Mouse (Mus musculus) gastrocnemius, postnatal 36 days (tissue): ENCODE measurements around the gene Smarca1. TPM values are rescaled to one million over a fixed set of nuclear protein-coding genes. Genes with fewer than 3 reads are reported as not detected.

Experiments
- DNase-seq, 2 experiments: peaks; one replicate each; pipeline ENCODE4 v3.0.0; 2022
- intact Hi-C: fragments of 180-260 bp; cut with DNase I; formaldehyde crosslinking; loops from one replicate; pipeline ENCODE4 v1.15.1; 2025
- total RNA-seq, 2 experiments: library from RNA; stranded (reverse); gene quantifications; 2 replicates each; pipeline ENCODE4 v1.2.3; 2021

Smarca1 gene
- total RNA-seq, 2 experiments from 2014 or later: 1.6 to 2.1 TPM

- DNase-seq: no peak
- intact Hi-C loops: no loop called here
Observed at GRCm38 (mm10) chrX:47820566-47820965, 72.2 kb downstream of the Smarca1 start.

GRCm38 (mm10) chrX:47808717-47809116 lies 84.1 kb downstream of the Smarca1 start:
- no peak for DNase-seq
- intact Hi-C loops: no loop called here

- DNase-seq: no peak
- intact Hi-C loops: no loop called here
Observed at GRCm38 (mm10) chrX:47764440-47764839, 128.3 kb downstream of the Smarca1 start.

- intact Hi-C loops: no loop called here
- no peak for DNase-seq
Observed at GRCm38 (mm10) chrX:47760212-47760611, 132.6 kb downstream of the Smarca1 start.

Other genes with a start within 250 kb of the Smarca1 start
- 10 to 100 TPM; 12.7 to 13.2 TPM for gene Ocrl, start 19.4 kb upstream of the Smarca1 start, total RNA-seq
- gene Apln, start 141.9 kb upstream of the Smarca1 start, total RNA-seq: 1 to 10 TPM; 1.9 to 2.3 TPM
- gene Xpnpep2, start 215.8 kb upstream of the Smarca1 start, total RNA-seq: under 1 TPM; 0.64 to 0.77 TPM